Mouse (Mus musculus) spleen, adult 18-20 months (tissue): ENCODE data around the gene Ttbk2.
A peak's percentile ranks its signal among the peaks of the same experiment; 100 is the strongest.

Experiments
- DNase-seq, 2 experiments: peaks; one replicate each; pipeline ENCODE4 v3.0.0; 2022; ENCODE audit warnings: mixed read lengths in 2 of 2

The Ttbk2 gene

GRCm38 (mm10) chr2:120731877-120732530, 118.4 kb downstream of the Ttbk2 start:
- DNase-seq: no peak

GRCm38 (mm10) chr2:120731167-120731862, 119.1 kb downstream of the Ttbk2 start:
- DNase-seq: peak; percentile 88 to 93

GRCm38 (mm10) chr2:120730639-120731166, 119.7 kb downstream of the Ttbk2 start:
- no peak for DNase-seq

- DNase-seq: no peak
These were observed 120.4 kb downstream of the Ttbk2 start for GRCm38 (mm10) chr2:120729775-120730585.

GRCm38 (mm10) chr2:120724176-120724575, 126.2 kb downstream of the Ttbk2 start:
- no peak for DNase-seq

GRCm38 (mm10) chr2:120723621-120724020, 126.8 kb downstream of the Ttbk2 start:
- no peak for DNase-seq

GRCm38 (mm10) chr2:120722491-120722890, 127.9 kb downstream of the Ttbk2 start:
- DNase-seq: no peak

- DNase-seq: no peak
These were observed 128.5 kb downstream of the Ttbk2 start for GRCm38 (mm10) chr2:120721911-120722310.

- DNase-seq: no peak
These were observed 129.6 kb downstream of the Ttbk2 start for GRCm38 (mm10) chr2:120720821-120721220.

- DNase-seq: no peak
These were observed 131.9 kb downstream of the Ttbk2 start for GRCm38 (mm10) chr2:120718496-120718895.

GRCm38 (mm10) chr2:120713441-120713840, 137.0 kb downstream of the Ttbk2 start:
- DNase-seq: no peak

- no peak for DNase-seq
These were observed 139.5 kb downstream of the Ttbk2 start for GRCm38 (mm10) chr2:120710948-120711347.

GRCm38 (mm10) chr2:120710154-120710553, 140.2 kb downstream of the Ttbk2 start:
- DNase-seq: no peak

- DNase-seq: no peak
These were observed 143.4 kb downstream of the Ttbk2 start for GRCm38 (mm10) chr2:120707041-120707440.

- DNase-seq: no peak
These were observed 147.7 kb downstream of the Ttbk2 start for GRCm38 (mm10) chr2:120702675-120703074.

GRCm38 (mm10) chr2:120700379-120700885, 150.0 kb downstream of the Ttbk2 start:
- no peak for DNase-seq

- no peak for DNase-seq
These were observed 152.6 kb downstream of the Ttbk2 start for GRCm38 (mm10) chr2:120697767-120698166.
